Mouse (Mus musculus) lung, postnatal 10 days (tissue): ENCODE measurements around the gene Kdm4b.

Source experiments
- DNase-seq: peaks from one replicate; pipeline ENCODE4 v3.0.0; 2021

Kdm4b gene

GRCm38 (mm10) chr17:56447716-56448115 lies 121.9 kb downstream of the Kdm4b start:
- DNase-seq, result no peak
